Mouse (Mus musculus): ENCODE measurements at regions not wholly inside any gene's neighbourhood (a gene's known extent, or its start where the extent isn't known, plus 50 kb on each side); places are given as distances from the start of the nearest gene placed in this dataset.

- DNase-seq (ENCODE audit: extremely low read depth, low read depth, low spot score), result no peak
These were observed 284.3 kb upstream of the Adgrl4 start for GRCm38 (mm10) chr3:151153340-151153739.

GRCm38 (mm10) chr3:151160516-151160915, 277.2 kb upstream of the Adgrl4 start:
- DNase-seq (ENCODE audit: extremely low read depth, low read depth, low spot score), result no peak

- no peak for DNase-seq (ENCODE audit: extremely low read depth, low read depth, low spot score)
These were observed 255.6 kb upstream of the Adgrl4 start for GRCm38 (mm10) chr3:151182132-151182531.

- no peak for DNase-seq (ENCODE audit: extremely low read depth, low read depth, low spot score)
These were observed 245.6 kb upstream of the Adgrl4 start for GRCm38 (mm10) chr3:151192092-151192491.

GRCm38 (mm10) chr3:151210978-151211377, 226.7 kb upstream of the Adgrl4 start:
- DNase-seq (ENCODE audit: extremely low read depth, low read depth, low spot score), result no peak

GRCm38 (mm10) chr3:151216764-151217502, 220.8 kb upstream of the Adgrl4 start:
- DNase-seq (ENCODE audit: extremely low read depth, low read depth, low spot score), result no peak

- no peak for DNase-seq (ENCODE audit: extremely low read depth, low read depth, low spot score)
These were observed 215.3 kb upstream of the Adgrl4 start for GRCm38 (mm10) chr3:151222407-151222806.

- no peak for DNase-seq (ENCODE audit: extremely low read depth, low read depth, low spot score)
These were observed 185.2 kb upstream of the Adgrl4 start for GRCm38 (mm10) chr3:151252458-151252857.

GRCm38 (mm10) chr3:151262821-151263220, 174.9 kb upstream of the Adgrl4 start:
- no peak for DNase-seq (ENCODE audit: extremely low read depth, low read depth, low spot score)

- no peak for DNase-seq (ENCODE audit: extremely low read depth, low read depth, low spot score)
These were observed 172.0 kb upstream of the Adgrl4 start for GRCm38 (mm10) chr3:151265658-151266057.

GRCm38 (mm10) chr3:151269514-151269913, 168.2 kb upstream of the Adgrl4 start:
- DNase-seq (ENCODE audit: extremely low read depth, low read depth, low spot score), result no peak

- no peak for DNase-seq (ENCODE audit: extremely low read depth, low read depth, low spot score)
These were observed 153.9 kb upstream of the Adgrl4 start for GRCm38 (mm10) chr3:151283829-151284228.

GRCm38 (mm10) chr3:151293981-151294605, 143.6 kb upstream of the Adgrl4 start:
- DNase-seq (ENCODE audit: extremely low read depth, low read depth, low spot score), result no peak

- DNase-seq (ENCODE audit: extremely low read depth, low read depth, low spot score), result no peak
These were observed 143.1 kb upstream of the Adgrl4 start for GRCm38 (mm10) chr3:151294606-151295005.

GRCm38 (mm10) chr3:151295027-151295426, 142.7 kb upstream of the Adgrl4 start:
- no peak for DNase-seq (ENCODE audit: extremely low read depth, low read depth, low spot score)

- no peak for DNase-seq (ENCODE audit: extremely low read depth, low read depth, low spot score)
These were observed 139.4 kb upstream of the Adgrl4 start for GRCm38 (mm10) chr3:151298325-151298724.

GRCm38 (mm10) chr3:151305402-151305801, 132.3 kb upstream of the Adgrl4 start:
- DNase-seq (ENCODE audit: extremely low read depth, low read depth, low spot score), result no peak

- no peak for DNase-seq (ENCODE audit: extremely low read depth, low read depth, low spot score)
These were observed 129.7 kb upstream of the Adgrl4 start for GRCm38 (mm10) chr3:151307975-151308374.

GRCm38 (mm10) chr3:151323835-151324234, 113.9 kb upstream of the Adgrl4 start:
- no peak for DNase-seq (ENCODE audit: extremely low read depth, low read depth, low spot score)

- no peak for DNase-seq (ENCODE audit: extremely low read depth, low read depth, low spot score)
These were observed 107.9 kb upstream of the Adgrl4 start for GRCm38 (mm10) chr3:151329801-151330200.

- no peak for DNase-seq (ENCODE audit: extremely low read depth, low read depth, low spot score)
These were observed 105.8 kb upstream of the Adgrl4 start for GRCm38 (mm10) chr3:151331906-151332305.

GRCm38 (mm10) chr3:151332317-151332687, 105.4 kb upstream of the Adgrl4 start:
- no peak for DNase-seq (ENCODE audit: extremely low read depth, low read depth, low spot score)
